Mouse (Mus musculus): ENCODE data around the gene Tmem200c.

The Tmem200c gene

GRCm38 (mm10) chr17:68874021-68874420 is 47.6 kb downstream of the Tmem200c start:
- DNase-seq (ENCODE audit: low read depth, low spot score) = no peak
- Histone ChIP-seq H3K27me3 (ENCODE audit: control insufficient read depth, insufficient read depth, low read length, poor library complexity, severe bottlenecking) (no peaks in the 10 kb centered on the region), H3K36me3 (ENCODE audit: control insufficient read depth, insufficient read depth, low read length, poor library complexity, severe bottlenecking) (no peaks in the 10 kb centered on the region)

GRCm38 (mm10) chr17:68875251-68875650 is 48.8 kb downstream of the Tmem200c start:
- Histone ChIP-seq H3K27me3 (ENCODE audit: control insufficient read depth, insufficient read depth, low read length, poor library complexity, severe bottlenecking) (no peaks in the 10 kb centered on the region), H3K36me3 (ENCODE audit: control insufficient read depth, insufficient read depth, low read length, poor library complexity, severe bottlenecking) (no peaks in the 10 kb centered on the region)
- no peak for DNase-seq (ENCODE audit: low read depth, low spot score)

- H3K27me3 ChIP-seq (ENCODE audit: control insufficient read depth, insufficient read depth, low read length, poor library complexity, severe bottlenecking) = no peaks in the 10 kb centered on the region
- no peaks in the 10 kb centered on the region for H3K36me3 ChIP-seq (ENCODE audit: control insufficient read depth, insufficient read depth, low read length, poor library complexity, severe bottlenecking)
- no peak for DNase-seq (ENCODE audit: low read depth, low spot score)
Observed at GRCm38 (mm10) chr17:68875917-68876495, 49.6 kb downstream of the Tmem200c start.

GRCm38 (mm10) chr17:68881725-68882524 is 55.5 kb downstream of the Tmem200c start:
- Histone ChIP-seq H3K36me3 (ENCODE audit: control insufficient read depth, insufficient read depth, low read length, poor library complexity, severe bottlenecking) (no peaks in the 10 kb centered on the region), H3K27me3 (ENCODE audit: control insufficient read depth, insufficient read depth, low read length, poor library complexity, severe bottlenecking) (0 out of 2 replicates have a peak, but pooled peaks cover 1% of the 10 kb centered on the region)
- DNase-seq (ENCODE audit: low read depth, low spot score) = no peak

- Histone ChIP-seq H3K27me3 (ENCODE audit: control insufficient read depth, insufficient read depth, low read length, poor library complexity, severe bottlenecking) (0 out of 2 replicates have a peak, but pooled peaks cover 1% of the 10 kb centered on the region), H3K36me3 (ENCODE audit: control insufficient read depth, insufficient read depth, low read length, poor library complexity, severe bottlenecking) (no peaks in the 10 kb centered on the region)
- no peak for DNase-seq (ENCODE audit: low read depth, low spot score)
Observed at GRCm38 (mm10) chr17:68883474-68884083, 57.2 kb downstream of the Tmem200c start.

- H3K27me3 ChIP-seq (ENCODE audit: control insufficient read depth, insufficient read depth, low read length, poor library complexity, severe bottlenecking) = no peaks in the 10 kb centered on the region
- no peak for DNase-seq (ENCODE audit: low read depth, low spot score)
- no peaks in the 10 kb centered on the region for H3K36me3 ChIP-seq (ENCODE audit: control insufficient read depth, insufficient read depth, low read length, poor library complexity, severe bottlenecking)
Observed at GRCm38 (mm10) chr17:68890672-68891071, 64.2 kb downstream of the Tmem200c start.

Measured in splenic B cell, adult 2 months (primary cell).